Mouse (Mus musculus) stomach, postnatal 0 days (tissue): ENCODE results near the gene Rgs17.
A peak's percentile ranks its signal among the peaks of the same experiment; 100 is the strongest.

ENCODE experiments used
- CTCF ChIP-seq: IDR thresholded peaks from 2 replicates; pipeline ENCODE4 v1.5.1; 2016; ENCODE audit warnings: antibody characterized with exemption, low read depth, mild to moderate bottlenecking, moderate library complexity
- EP300 ChIP-seq: optimal IDR thresholded peaks from 2 replicates; pipeline ENCODE3; 2016; ENCODE audit warnings: antibody characterized with exemption

DNA sequence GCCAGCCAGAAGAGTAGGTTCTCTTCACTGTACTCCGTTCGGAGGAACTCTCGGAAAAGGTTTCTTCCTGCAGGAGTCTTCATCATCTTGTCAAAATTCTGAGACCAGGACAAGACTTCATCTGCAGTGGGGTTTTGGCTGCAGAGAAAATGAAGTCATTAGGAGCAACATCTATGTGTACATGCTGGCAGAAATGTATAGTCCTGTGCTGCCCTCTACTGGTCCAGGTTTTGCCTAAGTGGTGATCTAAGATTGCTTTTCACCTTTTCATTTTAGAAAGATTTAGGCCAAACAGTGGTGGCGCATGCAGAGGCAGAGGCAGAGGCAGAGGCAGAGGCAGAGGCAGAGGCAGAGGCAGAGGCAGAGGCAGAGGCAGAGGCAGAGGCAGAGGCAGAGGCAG, 80.8 kb downstream of the Rgs17 start:
- TF ChIP-seq EP300 (no peak), CTCF (peak; percentile 80)
